Mouse (Mus musculus) v-Abl transformed pro-B cells (cell line): Measurements from ENCODE around the gene Ppp1r26.

ENCODE experiments used
- in situ Hi-C, 2 experiments: fragments of 400-800 bp; cut with MboI; formaldehyde crosslinking; loops; one replicate each; pipeline ENCODE4 v1.15.1; 2025; ENCODE audit not compliant: unreplicated experiment in 2 of 2

Gene Ppp1r26

DNA sequence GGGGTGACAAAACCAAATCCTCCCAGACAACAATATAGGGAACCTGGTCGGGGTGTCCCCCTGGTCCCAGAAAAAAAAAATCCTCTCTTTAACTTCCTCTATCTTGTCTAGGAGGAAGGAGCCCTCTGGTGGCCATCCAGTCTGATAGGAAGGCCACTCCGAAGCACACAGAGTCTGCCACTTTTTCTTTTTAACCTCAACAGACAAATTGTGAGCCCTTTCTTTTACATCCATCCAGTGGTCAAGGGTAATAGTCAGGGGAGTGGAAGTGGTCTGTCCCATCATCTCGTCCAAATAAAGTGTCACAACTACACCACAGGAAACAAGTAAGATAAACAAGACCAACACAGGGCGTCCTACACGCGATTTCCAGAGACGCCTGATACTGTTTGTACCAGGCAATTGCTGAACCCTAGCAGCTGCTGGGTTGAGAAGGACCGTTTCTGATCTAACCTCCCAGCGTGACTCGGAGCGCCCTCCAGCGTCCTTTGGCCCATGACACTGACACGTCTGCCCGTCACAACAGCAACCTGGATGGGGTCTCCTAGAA, 48.7 kb downstream of the Ppp1r26 start:
- in situ Hi-C loops: no loop called here

GRCm38 (mm10) chr2:28495801-28496595, 49.4 kb downstream of the Ppp1r26 start:
- in situ Hi-C loops: no loop called here

GRCm38 (mm10) chr2:28496671-28497070, 50.1 kb downstream of the Ppp1r26 start, which contains the start of gene Gbgt1:
Gbgt1 (plus strand) TSS chr2:28496891.
- in situ Hi-C loops: no loop called here

DNA sequence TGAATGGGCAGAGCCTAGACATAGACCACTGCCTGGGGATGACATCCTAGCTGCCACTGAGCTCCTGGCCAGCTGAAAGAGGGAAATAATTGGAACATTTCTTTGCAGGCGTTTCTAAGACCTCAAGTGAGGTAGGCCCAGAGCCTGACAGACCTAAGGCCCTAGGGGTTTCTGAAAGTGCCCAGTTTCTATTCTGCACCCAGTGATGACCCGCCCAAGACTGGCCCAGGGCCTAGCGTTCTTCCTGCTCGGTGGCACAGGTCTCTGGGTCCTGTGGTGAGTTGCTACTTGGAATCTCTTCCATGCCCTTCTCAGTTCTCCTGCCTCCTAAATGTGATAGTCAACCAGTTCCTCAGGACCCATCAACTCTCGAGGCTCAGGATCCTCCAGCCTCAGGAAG, 51.0 kb downstream of the Ppp1r26 start:
- in situ Hi-C loops: no loop called here

- in situ Hi-C loops: no loop called here
Measured at GRCm38 (mm10) chr2:28498431-28498830, 51.8 kb downstream of the Ppp1r26 start.

GRCm38 (mm10) chr2:28502987-28503386, 56.4 kb downstream of the Ppp1r26 start:
- in situ Hi-C loops: no loop called here

DNA sequence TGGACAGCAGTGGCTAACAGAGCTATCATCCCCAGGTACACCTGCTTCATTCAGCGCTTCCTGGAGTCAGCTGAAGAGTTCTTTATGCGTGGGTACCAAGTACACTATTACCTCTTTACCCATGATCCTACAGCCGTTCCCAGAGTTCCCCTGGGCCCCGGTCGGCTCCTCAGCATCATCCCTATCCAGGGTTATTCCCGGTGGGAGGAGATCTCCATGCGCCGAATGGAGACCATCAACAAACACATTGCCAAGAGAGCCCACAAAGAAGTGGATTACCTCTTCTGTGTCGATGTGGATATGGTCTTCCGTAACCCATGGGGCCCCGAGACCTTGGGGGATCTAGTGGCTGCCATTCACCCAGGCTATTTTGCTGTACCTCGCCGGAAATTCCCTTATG, 58.1 kb downstream of the Ppp1r26 start:
- in situ Hi-C loops: no loop called here
